Mouse (Mus musculus): ENCODE measurements at regions not wholly inside any gene's neighbourhood (a gene's known extent, or its start where the extent isn't known, plus 50 kb on each side); places are given as distances from the start of the nearest gene placed in this dataset.
A peak's percentile ranks its signal among the peaks of the same experiment; 100 is the strongest.

GRCm38 (mm10) chr9:62188379-62188778 is 65.9 kb upstream of the Glce start:
- no peak overlapping the region for H3K4me2 ChIP-seq
- H3K27me3 ChIP-seq, result no peaks in the 10 kb centered on the region
- ATAC-seq (ENCODE audit: low read depth), result no peak
- H3K36me3 ChIP-seq, result no peaks in the 10 kb centered on the region
- H3K27ac ChIP-seq (replicated peaks), result peak overlapping the region; percentile 52
- WGBS, result 36% methylated on average over 3 of the region's 3 CpGs
- peaks cover 61% of the 10 kb centered on the region for H3K4me1 ChIP-seq (replicated peaks)
- no peak overlapping the region for H3K4me3 ChIP-seq
- no peak overlapping the region for H3K9ac ChIP-seq
- H3K9me3 ChIP-seq, result no peaks in the 10 kb centered on the region

GRCm38 (mm10) chr9:62186886-62187285 is 64.4 kb upstream of the Glce start:
- no peaks in the 10 kb centered on the region for H3K9me3 ChIP-seq
- no peak overlapping the region for H3K9ac ChIP-seq
- peaks cover 61% of the 10 kb centered on the region for H3K4me1 ChIP-seq (replicated peaks)
- no peaks in the 10 kb centered on the region for H3K36me3 ChIP-seq
- H3K4me2 ChIP-seq, result no peak overlapping the region
- no peak for ATAC-seq (ENCODE audit: low read depth)
- WGBS, result 40% methylated on average over 4 of the region's 4 CpGs
- H3K27me3 ChIP-seq, result no peaks in the 10 kb centered on the region
- H3K4me3 ChIP-seq, result no peak overlapping the region
- no peak overlapping the region for H3K27ac ChIP-seq (replicated peaks)

GRCm38 (mm10) chr9:62185516-62186280 is 63.2 kb upstream of the Glce start:
- H3K27me3 ChIP-seq, result no peaks in the 10 kb centered on the region
- ATAC-seq (ENCODE audit: low read depth), result no peak
- peaks cover 61% of the 10 kb centered on the region for H3K4me1 ChIP-seq (replicated peaks)
- H3K4me2 ChIP-seq, result no peak overlapping the region
- no peak overlapping the region for H3K27ac ChIP-seq (replicated peaks)
- 46% methylated on average over 7 of the region's 7 CpGs for WGBS
- no peak overlapping the region for H3K9ac ChIP-seq
- no peaks in the 10 kb centered on the region for H3K9me3 ChIP-seq
- H3K36me3 ChIP-seq, result no peaks in the 10 kb centered on the region
- H3K4me3 ChIP-seq, result no peak overlapping the region

- H3K4me1 ChIP-seq (replicated peaks), result peaks cover 44% of the 10 kb centered on the region
- no peaks in the 10 kb centered on the region for H3K36me3 ChIP-seq
- H3K27ac ChIP-seq (replicated peaks), result peak overlapping the region; percentile 95
- no peak overlapping the region for H3K9ac ChIP-seq
- peak overlapping the region; percentile 41 for H3K4me2 ChIP-seq
- 15% methylated on average over 9 of the region's 9 CpGs for WGBS
- ATAC-seq (ENCODE audit: low read depth), result peak; percentile 93
- H3K4me3 ChIP-seq, result no peak overlapping the region
- no peaks in the 10 kb centered on the region for H3K27me3 ChIP-seq
- H3K9me3 ChIP-seq, result no peaks in the 10 kb centered on the region
Observed at GRCm38 (mm10) chr9:62181182-62181830, 58.9 kb upstream of the Glce start.

GRCm38 (mm10) chr9:62180456-62181181 is 58.2 kb upstream of the Glce start:
- Histone ChIP-seq H3K4me1 (replicated peaks) (peaks cover 44% of the 10 kb centered on the region), H3K27me3 (no peaks in the 10 kb centered on the region), H3K36me3 (no peaks in the 10 kb centered on the region), H3K4me3 (no peak overlapping the region), H3K4me2 (peak overlapping the region; percentile 41), H3K27ac (replicated peaks) (peak overlapping the region; percentile 95), H3K9me3 (no peaks in the 10 kb centered on the region), H3K9ac (no peak overlapping the region)
- ATAC-seq (ENCODE audit: low read depth), result peak; percentile 57
- 36% methylated on average over 11 of the region's 11 CpGs for whole genome bisulfite sequencing

GRCm38 (mm10) chr9:62174651-62175050 is 52.2 kb upstream of the Glce start:
- Histone ChIP-seq H3K4me1 (replicated peaks) (peaks cover 11% of the 10 kb centered on the region), H3K4me2 (no peak overlapping the region), H3K9me3 (no peaks in the 10 kb centered on the region), H3K9ac (no peak overlapping the region), H3K27ac (replicated peaks) (no peak overlapping the region), H3K27me3 (no peaks in the 10 kb centered on the region), H3K36me3 (no peaks in the 10 kb centered on the region), H3K4me3 (no peak overlapping the region)
- ATAC-seq (ENCODE audit: low read depth), result no peak
- 92% methylated on average over 7 of the region's 7 CpGs for WGBS

Measured in neural tube, embryonic 13.5 days (tissue).